Mouse (Mus musculus): ENCODE measurements around the gene Obscn. TPM values are rescaled to one million over a fixed set of nuclear protein-coding genes. Genes with fewer than 3 reads are reported as not detected.
"Not testable (repeated sequence)": the region's sequence is repeated elsewhere in the genome, so short reads cannot be mapped to it uniquely, and the experiment has no call there.

The Obscn gene
- total RNA-seq, 2 experiments from 2014 or later, result 1,369 to 1,614 TPM

GRCm38 (mm10) chr11:58967346-58967745, 168.9 kb downstream of the Obscn start:
- intact Hi-C loops (cut with DNase I), result no loop called here

GRCm38 (mm10) chr11:58965001-58965760, 171.0 kb downstream of the Obscn start:
- DNase-seq, result no peak
- intact Hi-C loops (cut with DNase I), result no loop called here

More at GRCm38 (mm10) chr11:58967346-58967745, 168.9 kb downstream of the Obscn start:
- no peak for DNase-seq

- intact Hi-C loops (cut with DNase I), result no loop called here
- DNase-seq, result no peak
Measured at GRCm38 (mm10) chr11:58964216-58964615, 172.0 kb downstream of the Obscn start.

GRCm38 (mm10) chr11:58963543-58963942, 172.7 kb downstream of the Obscn start:
- intact Hi-C loops (cut with DNase I), result no loop called here
- no peak for DNase-seq

- intact Hi-C loops (cut with DNase I), result no loop called here
- no peak for DNase-seq
Measured at GRCm38 (mm10) chr11:58961364-58962177, 174.6 kb downstream of the Obscn start.

- intact Hi-C loops (cut with DNase I), result no loop called here
- DNase-seq, result peak in 1 of 2 experiments; percentile 49
Measured at GRCm38 (mm10) chr11:58959921-58960465, 176.2 kb downstream of the Obscn start.

GRCm38 (mm10) chr11:58959186-58959825, 176.9 kb downstream of the Obscn start:
- DNase-seq, result no peak
- intact Hi-C loops (cut with DNase I), result no loop called here

- intact Hi-C loops (cut with DNase I), result no loop called here
- no peak for DNase-seq
Measured at GRCm38 (mm10) chr11:58958536-58958935, 177.7 kb downstream of the Obscn start.

GRCm38 (mm10) chr11:58957226-58957914, 178.8 kb downstream of the Obscn start:
- DNase-seq, result no peak
- intact Hi-C loops (cut with DNase I), result no loop called here

GRCm38 (mm10) chr11:58955868-58956257, 180.3 kb downstream of the Obscn start:
- intact Hi-C loops (cut with DNase I), result no loop called here
- no peak for DNase-seq

- intact Hi-C loops (cut with DNase I), result no loop called here
- no peak for DNase-seq
Measured at GRCm38 (mm10) chr11:58955143-58955867, 180.9 kb downstream of the Obscn start.

GRCm38 (mm10) chr11:58954420-58955142, 181.6 kb downstream of the Obscn start, which contains the start of the genes Hist3h2a and Trim17:
Hist3h2a (plus strand) TSS chr11:58954685.
Trim17 (plus strand) TSS chr11:58954685.
- intact Hi-C loops (cut with DNase I), result no loop called here
- peak; percentile 76 to 81 for DNase-seq

GRCm38 (mm10) chr11:58954170-58954419, 182.1 kb downstream of the Obscn start:
- intact Hi-C loops (cut with DNase I); DNase-seq: not testable (repeated sequence)

GRCm38 (mm10) chr11:58953351-58954169, 182.6 kb downstream of the Obscn start:
- no peak for DNase-seq
- intact Hi-C loops (cut with DNase I), result no loop called here

GRCm38 (mm10) chr11:58951210-58951609, 185.0 kb downstream of the Obscn start:
- DNase-seq, result no peak
- intact Hi-C loops (cut with DNase I), result no loop called here

GRCm38 (mm10) chr11:58949480-58950431, 186.4 kb downstream of the Obscn start:
- intact Hi-C loops (cut with DNase I), result no loop called here
- DNase-seq, result no peak

All from gastrocnemius, postnatal 36 days (tissue).